Mouse (Mus musculus) E14TG2a.4 (cell line): ENCODE data around the gene Disp1.

Experiments
- CTCF ChIP-seq: conservative IDR thresholded peaks from 2 replicates; pipeline ENCODE4 v1.5.1; 2014; ENCODE audit warnings: low read length
- NANOG ChIP-seq: IDR thresholded peaks from 2 replicates; pipeline ENCODE4 v1.6.1; 2014; ENCODE audit warnings: borderline replicate concordance, low read length, mixed read lengths

DNA sequence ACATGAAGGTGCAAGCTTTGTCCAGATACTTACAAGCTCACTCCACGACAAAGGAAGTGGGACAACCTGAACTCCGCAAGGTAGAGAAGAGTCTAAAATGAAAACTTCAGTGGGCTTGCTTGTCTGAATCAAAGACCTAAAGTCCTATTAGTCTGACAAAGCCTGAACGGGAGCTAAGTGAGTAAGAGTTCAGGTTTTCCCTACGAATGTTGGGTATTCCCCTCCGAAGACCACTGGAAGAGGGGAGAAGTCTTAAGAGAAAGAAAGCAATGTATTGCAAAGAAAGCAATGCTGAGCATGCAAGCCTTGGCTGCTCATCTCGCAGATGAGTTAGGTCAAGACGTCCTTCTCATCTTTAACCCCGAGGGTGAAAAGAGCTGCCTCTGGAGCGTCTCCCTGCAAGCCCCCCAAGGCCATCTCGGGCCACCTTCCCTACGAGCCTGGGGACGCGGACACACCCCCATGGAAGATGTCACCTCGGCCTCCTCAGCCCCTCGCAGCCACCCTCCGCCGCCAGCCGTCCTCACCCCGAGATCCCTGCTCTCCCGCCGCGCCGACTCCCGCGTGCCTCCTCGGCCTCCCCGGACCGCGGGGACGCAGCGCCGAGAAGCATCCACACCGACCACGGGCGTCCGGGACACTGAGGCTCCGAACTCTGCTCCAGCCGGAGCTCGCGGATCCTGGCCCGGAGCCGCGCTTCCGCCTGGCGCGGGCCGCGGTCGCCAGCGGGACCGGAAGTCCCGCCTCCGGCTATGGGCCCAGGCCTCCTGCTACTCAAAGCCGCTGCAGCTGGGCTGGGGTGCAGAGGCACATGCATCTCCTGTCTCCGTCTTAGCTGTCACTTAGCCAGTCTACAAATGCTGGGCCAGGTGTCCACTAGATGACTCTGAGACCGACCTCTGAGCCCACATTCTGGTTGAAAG lies at the start of gene Disp1:
- TF ChIP-seq CTCF (no peak), NANOG (no peak)
